Mouse (Mus musculus) right cerebral cortex, postnatal 10 days (tissue): ENCODE results near the gene Tbc1d17.
A peak's percentile ranks its signal among the peaks of the same experiment; 100 is the strongest.
"Not testable (repeated sequence)": the region's sequence is repeated elsewhere in the genome, so short reads cannot be mapped to it uniquely, and the experiment has no call there.

Experiments used
- DNase-seq, 2 experiments: peaks; one replicate each; pipeline ENCODE4 v3.0.0; 2021; ENCODE audit warnings: low spot score in 2 of 2

Tbc1d17 gene

DNA sequence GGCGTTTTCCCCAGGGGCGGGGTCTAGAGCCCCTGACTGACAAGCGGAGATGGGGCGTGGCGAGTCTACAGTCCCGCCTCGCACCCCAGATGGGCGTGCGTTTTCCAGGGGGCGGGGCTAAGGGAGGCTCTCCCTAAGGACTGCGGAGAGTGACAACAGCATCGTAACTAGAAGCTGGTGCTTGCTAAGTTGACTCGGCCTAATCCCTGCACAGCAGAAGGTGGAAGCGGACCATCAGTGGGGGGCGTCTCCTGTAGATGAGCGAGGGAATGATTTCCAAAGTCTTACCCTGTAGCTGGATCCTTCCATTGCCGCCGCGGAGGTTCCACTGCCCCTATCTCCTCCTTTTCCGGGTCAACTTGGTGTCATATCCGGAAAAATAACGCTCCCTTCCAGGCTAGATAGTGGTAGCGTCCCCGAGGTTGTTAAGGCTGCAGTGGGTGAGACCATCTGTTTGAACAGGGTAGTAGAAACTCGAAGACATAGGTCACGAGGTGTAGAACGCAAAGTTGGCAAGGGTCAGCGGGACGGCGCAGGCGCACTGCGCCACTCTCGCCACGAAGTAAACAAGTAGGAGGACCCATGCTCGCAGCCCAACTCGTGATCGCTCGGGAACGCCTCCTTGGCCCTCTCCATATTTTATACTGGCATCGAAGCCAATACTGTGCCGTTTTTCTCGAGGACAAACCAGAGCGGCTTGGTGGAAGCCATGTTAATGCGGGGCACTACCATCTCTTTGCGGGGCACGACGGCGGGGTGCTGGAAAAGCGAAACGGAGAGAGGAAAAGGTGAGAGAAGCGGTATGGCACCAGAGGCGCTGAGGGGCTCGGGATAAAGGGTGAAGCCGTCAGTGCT lies at the start of gene Tbc1d17, which contains the start of gene Akt1s1:
Tbc1d17 (minus strand) TSS at position 519 of the 855 bp plus-strand sequence.
Akt1s1 (plus strand) TSS at position 431 of the 855 bp plus-strand sequence.
- peak; percentile 100 for DNase-seq

DNA sequence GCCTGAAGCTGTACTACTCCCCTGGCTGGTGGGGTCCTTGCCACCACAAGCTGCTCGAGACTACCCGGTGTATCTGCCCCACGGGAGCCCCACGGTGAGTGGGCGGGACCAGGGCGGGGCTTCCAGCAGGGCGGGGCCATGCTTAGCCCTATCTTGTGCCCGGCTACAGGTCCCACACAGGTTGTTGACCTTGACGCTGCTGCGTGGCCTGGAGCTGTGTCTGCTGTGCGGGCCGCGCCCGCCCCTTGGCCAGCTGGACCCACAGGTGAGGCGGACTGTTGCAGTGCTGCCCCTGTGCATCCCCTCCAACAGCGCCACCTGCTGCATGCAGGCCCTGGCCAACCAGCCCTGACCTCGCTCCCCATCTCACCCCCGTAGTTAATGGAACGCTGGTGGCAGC lies 49.7 kb upstream of the Tbc1d17 start:
- peak; percentile 45 to 65 for DNase-seq

DNA sequence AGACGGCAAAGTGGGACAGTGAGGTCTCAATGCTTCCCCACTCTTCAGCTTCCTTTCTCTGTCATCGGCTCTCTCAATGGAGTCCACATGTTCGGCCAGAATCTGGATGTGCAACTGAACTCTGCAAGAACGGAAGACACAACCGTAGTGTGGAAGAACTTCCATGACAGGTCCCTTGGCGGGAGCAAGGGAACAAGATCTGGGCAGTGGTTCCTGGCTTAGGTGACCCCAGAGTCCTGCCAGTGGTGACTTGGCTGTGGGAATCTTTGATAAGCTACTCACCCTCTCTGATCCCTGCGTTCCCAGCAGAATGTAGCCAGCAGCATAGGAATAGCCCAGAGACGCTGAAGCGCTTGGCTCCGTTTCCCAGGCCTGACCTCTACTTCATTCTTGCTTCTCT lies 47.6 kb upstream of the Tbc1d17 start:
- peak in 1 of 2 experiments; percentile 39 for DNase-seq

DNA sequence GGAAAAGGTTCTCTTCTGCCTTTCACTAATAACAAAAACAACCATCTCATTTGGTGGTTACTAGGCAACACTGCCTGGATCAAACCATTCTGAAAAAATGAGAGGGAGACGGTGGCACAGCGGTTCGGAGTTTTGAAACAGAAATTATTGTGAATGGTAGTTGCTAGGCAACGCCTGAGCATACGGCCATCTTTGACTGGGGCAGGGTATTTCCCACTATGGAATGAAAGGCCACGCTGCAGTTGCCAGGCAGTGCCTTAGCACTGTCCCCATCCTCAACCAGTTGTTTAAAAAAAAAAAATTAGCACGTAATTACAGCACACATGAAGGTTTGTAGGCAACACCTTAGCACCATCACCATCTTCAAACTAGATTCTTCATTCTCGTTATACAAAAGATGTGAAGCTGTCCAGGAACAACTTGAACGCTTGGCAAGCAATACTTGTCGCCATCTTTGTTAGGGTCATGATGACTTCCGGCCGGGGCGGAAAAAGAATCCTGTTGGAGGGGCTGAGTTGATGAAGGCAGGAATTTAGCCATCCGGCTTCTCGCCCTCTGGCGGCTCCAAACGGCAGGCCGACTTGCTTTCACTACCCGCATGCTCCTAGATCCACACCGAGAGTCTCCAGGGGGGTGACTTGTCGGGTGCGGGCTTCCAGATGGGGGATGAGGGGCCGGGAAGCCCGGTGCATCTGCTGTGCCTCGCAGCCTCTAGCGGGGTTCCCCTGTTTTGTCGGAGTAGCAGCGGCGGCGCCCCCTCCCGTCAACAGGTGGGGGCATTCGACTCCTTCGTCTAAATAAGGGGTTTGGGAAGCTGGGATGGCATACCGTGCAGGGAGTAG lies 46.9 kb upstream of the Tbc1d17 start, which contains the start of gene Fuz:
Fuz (plus strand) TSS at position 487 of the 842 bp plus-strand sequence.
- peak; percentile 96 to 97 for DNase-seq

DNA sequence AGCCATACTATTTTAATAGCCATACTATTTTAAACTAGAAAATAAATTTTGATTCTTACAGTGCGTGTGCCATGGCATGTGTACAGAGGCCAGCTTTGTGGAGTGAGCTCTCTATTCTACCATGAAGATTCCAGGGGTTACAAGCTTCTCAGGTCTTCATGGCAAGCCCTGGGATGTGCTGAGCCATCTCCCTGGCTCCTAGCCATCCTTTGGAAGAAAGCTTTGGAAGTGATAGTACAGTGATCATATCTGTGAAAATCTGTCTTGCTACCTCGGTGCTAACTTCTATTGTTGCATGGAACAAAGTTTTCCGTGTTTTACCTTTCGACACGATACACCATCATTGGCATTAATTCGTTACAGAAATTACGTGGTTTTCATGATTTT lies 46.3 kb upstream of the Tbc1d17 start:
- no peak for DNase-seq

DNA sequence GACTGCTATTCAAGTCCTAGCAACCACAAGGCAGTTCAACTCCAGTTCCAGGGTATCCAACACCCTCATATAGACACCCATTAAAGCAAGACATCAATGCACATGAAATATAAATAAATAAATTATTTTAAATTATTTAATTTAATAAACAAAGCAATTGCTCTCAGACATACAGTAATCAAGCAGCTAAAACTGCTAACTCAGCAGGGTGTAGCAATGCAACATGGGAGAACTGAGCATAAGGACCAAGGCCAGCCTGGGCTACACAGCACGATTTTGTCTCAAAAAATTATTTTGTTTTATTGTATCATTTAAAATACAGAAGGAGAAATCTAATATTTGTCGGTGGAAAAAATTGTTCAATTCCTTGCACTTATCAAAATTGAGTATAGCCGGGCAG lies 45.3 kb upstream of the Tbc1d17 start:
- DNase-seq: no peak

DNA sequence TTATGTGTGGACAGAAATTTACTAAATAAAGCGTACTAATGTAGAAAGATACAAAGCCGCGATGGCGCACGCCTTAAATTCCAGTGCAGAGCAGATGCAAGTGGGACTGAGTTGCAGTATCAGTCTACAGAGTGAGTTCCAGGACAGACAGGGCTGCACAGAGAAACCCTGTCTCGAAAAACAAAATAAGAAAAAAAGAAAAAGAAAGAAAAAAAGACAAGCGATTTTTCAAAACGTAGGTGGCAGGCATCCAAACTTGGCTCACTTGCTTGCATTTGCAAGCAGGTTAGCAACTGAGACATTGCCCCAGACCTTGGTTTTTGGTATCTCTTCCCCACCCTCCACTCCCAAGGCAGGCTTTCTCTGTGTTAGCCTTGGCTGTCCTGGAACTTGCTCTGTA lies 44.3 kb upstream of the Tbc1d17 start:
- DNase-seq: peak in 1 of 2 experiments; percentile 61

DNA sequence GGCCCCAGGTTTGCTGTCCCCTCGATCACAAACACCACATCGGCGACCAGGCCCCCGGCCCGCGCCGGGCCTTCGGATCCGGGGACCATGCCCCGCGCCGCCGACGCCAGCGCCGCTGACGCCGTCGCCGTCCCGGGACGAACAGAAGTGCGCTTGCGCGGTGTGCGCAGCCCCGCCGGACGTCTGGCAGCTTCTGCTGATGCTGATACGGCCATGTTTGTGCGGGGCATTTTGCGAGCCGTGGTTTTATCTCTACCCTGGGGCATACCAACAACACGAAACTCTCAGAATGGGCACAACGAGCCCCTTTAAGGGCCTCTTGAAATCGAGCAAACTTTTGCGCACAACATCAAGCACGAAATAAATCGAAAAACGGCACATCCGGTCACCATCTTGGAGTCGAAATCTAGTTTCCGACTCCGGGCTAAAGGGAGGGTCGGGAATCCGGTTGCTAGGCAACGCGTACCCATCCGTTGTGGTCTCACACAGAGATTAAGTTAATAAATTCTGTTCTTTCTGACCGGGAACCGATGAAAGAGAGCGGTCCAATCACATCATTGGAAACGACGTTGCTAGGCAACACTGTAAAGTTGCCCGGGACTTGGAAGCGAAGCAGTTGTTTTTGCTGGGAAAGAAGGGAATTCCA lies 43.5 kb upstream of the Tbc1d17 start, which contains the start of gene Med25:
Med25 (minus strand) TSS at position 437 of the 646 bp plus-strand sequence.
- peak; percentile 97 to 99 for DNase-seq

DNA sequence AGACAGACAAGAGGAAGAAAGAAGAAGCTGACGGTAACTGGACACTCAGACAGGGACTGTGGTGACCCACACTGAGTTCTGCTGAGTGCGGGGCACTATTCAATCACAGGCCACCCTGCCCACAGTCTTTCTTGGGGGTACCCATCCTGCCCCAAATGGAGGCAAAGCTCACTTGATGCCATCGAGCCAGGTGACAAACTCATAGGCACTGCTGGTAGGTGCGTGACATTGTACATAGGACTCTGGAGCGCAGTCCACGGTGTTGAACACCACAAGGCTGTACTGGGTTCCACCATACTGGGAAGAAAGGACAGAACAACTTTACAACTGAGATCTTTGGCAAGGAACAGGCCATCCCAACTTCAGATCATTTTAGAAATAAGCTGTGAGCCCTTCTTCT lies 42.7 kb upstream of the Tbc1d17 start:
- no peak for DNase-seq

DNA sequence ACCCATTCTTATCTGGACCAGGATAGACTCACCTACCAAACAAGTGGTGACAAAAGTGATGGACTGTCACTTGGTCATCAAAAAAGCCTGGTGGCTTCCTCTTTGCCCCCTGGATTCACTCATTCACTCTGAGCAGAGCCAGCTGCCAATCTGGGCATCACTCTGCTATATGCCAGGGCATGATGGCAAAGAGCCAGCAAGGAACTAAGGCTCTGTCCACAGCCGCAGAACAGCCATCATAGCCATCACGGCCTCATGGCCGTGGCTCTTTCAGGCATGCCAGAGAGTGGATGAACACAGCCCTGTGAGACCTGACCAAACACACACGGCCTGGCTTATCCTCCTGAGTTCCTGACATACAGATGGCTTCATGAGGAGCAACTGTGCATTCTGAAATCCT lies 41.9 kb upstream of the Tbc1d17 start:
- peak in 1 of 2 experiments; percentile 53 for DNase-seq

DNA sequence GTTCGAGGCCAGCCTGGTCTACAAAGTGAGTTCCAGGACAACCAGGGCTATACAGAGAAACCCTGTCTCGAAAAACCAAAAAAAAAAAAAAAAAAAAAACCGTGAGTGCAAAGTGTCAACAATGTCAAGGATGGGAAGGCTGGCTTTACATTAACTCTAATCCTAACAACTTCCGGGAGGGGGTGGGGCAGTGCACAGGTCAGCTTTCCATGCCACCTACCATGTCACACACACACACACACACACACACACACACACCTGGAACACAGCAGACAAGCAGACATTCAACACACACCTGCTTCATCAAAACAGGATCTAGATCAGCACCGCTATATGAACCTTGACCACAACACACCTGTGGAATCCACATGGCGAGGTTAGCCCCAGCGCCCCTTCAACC lies 41.3 kb upstream of the Tbc1d17 start:
- no peak for DNase-seq

DNA sequence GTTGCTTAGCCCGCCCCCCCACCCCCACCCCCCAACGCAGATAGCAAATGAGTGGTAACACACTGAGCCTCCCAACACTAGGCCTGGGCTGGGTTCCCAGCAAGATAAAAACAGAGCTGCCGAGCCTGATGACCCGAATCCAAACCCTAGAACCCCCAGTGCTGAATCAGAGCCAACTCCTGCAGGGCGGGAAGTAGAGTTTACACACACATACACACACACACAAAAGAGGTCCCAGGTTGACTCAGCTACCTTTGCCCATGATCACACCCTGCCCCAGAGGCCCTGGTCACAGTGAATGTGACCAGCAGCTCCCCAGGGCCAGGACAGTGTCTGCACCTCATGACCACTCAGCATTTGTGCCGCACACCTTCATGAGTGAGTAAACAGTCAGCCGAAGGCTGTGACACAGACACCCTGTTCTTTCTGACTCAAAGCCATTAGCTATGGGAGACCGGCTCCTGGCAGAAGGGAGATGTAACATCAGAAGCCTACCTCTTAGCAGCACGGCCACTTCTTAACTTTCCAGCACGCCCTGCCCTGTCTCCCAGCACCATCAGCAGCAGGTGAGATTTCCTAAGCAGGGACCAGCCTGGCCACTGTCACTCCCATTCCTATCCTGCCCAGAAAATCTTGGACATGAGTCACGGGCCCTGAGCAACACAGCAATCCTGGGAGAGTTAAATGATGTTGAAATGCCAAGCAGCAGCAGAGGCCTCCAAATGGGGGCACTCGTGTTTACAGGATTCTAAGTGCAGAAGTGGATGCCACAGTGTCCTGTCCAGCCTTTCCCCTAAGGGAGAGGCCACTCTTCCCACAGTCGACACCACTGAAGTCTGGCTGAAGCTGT lies 39.6 kb upstream of the Tbc1d17 start:
- DNase-seq: no peak

DNA sequence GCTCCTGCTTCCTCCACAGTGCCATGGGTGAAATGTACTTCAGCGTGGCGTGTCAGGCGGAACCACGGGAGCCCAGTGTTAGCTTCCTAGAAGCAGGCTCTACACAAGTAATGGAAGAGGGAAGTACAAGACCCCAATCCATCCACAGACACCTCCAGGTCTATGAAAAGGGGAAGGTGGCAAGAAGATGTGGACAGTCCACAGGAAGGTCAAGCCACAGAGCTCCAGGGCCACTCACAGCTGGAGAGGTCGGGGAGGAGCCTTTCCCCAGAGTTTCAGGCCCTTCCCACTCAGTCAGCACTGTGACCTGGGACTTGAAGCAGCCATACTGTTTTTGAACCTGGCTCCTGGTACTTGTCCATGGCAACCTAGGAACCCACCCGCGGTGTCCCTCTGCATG lies 38.1 kb upstream of the Tbc1d17 start:
- no peak for DNase-seq

DNA sequence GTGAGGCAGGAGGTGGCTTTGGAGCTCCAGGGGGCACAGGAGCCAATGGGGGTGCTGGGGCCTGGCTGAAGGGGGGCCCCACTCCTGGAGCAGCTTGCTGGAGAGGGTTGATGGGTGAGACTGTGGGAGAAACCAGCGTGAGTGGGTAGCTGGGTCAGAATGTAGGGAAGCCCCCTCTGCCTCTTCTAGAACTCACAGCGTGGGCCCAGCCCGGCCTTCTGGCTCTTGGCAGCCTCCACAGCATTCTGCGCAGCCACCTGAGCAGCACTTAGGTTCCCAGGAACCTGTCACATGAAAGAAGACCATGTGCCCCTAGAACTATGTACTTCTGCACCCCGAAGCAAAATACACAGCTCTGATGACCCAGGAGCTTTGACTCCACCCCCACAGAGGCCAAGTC lies 35.8 kb upstream of the Tbc1d17 start:
- DNase-seq: no peak

DNA sequence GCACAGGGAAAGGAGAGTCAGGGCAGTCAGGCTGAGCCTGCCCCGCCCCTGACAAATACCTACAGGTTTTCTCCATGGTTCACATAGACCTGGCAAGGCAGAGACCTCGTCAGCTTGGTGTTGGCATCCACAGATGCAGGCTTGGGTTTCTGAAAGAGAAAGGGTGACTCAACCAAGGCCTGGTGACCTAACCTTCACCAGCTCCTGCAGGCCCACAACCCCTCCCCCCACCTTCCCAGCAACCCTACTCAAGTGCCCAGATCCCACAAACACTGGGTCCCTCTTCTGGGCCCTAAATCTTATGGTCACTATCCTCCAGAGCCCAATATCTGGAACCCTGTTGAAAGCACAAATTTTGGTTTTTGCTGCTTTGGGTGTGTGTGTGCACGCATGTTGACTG lies 34.2 kb upstream of the Tbc1d17 start:
- DNase-seq: no peak

DNA sequence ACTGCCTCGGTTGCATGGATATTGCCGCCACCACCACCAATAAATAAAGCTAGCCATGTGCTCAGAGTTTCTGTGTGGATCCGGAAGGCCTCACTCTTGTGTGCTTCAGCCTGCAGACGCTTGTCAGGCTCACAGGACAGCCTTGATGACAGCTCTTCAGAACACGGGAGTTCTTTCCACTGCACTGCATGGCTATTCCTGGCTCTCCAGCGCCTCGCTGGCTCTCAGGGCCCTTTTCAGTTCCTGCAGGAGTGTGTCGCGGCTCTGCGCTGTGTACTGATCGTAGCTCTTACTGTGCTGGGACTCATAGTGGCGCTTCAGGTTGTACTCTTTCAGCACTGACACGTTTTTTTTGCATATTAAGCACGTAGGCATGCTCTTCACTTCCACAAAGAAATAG lies 29.0 kb upstream of the Tbc1d17 start:
- DNase-seq: no peak

DNA sequence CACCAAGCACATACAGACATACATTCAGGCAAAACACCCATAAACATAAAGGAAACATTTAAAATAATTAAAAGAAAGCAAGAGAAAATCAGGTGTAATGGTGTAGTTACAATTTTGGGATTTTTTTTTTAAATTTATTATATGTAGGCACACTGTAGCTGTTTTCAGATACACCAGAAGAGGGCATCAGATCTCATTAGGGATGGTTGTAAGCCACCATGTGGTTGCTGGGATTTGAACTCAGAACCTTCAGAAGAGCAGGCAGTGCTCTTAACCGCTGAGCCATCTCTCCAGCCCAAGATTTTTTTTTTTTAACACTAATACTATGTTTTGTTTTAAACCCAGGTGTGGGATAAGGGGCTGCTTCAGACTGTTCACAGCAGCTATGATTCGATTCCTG lies 22.9 kb upstream of the Tbc1d17 start:
- DNase-seq: not testable (repeated sequence)

DNA sequence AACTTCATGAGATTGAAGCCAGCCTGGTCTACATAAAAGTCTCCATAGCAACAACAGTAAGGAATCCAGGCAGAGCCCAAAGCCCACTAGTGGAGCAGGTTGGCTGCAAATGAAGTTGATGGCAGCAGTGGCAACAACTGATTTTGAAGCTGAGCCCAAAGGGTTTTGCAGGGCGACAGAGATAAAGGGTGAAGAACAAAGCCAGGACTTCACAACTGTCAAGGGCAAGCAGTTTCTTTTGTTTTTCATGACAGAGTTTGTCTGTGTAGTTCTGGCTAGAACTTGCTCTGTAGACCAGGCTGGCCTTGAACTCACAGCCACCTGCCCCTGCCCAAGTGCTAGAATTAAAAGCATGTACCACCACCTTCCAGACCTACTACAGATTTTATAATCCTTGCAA lies 22.3 kb upstream of the Tbc1d17 start:
- DNase-seq: no peak

DNA sequence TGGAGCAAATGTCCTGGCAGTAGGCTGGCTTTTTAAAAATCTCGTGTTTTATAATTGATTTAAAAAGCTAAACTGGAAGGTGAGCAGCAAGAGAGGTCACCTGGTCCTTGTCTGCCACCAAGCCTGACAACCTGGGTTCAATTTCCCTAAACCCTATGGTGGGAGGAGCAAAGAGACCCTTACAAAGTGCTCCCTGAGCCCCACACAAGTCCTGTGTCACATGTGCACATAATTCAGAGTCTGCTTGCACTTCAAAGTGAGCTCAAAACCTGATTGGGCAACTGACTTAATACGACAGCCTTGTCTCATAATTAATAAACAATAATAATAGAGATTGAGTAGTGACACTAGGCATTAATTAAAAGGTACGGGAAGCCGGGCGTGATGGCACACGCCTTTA lies 21.7 kb upstream of the Tbc1d17 start:
- DNase-seq: no peak

DNA sequence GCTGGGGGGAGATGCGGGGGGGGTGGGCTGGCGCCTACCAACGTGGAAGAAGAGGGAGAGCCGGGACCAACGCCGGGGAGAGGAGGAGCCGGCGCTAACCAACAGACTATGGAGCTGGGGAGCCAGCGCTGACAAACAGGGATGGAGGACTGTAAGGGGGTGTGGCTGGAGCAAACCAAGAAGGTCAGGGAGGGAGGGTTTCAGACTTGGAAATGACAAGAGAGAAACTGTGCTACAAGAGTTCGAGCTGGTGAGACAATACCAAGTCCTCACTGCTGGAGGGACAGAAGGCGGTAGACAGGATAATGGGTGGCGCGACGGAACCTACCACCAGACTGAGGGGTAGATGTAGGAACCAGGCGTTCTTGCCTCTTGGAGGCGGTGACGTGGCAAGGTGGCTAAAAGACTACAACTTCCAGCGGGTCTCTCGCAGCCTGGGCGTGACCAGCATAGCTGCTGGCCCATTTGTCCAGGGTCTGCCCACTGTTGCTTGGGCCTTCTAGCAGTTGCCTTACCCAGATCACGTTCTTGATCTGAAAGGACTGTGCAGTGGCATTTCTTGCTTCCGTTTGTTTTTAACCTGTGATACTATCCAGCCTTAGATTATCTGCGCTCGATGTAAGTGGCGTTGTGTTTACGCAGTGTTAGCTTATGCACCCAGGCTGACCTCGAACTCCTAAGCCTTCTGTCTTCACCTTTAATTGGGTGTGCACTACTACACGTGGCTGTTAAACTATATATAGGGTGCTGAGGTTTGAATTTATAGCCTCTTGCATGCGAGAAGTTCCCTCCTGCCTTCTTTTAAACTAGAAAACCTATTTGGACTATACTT lies 21.0 kb upstream of the Tbc1d17 start, which contains the start of gene Ptov1:
Ptov1 (minus strand) TSS at position 92 of the 832 bp plus-strand sequence.
- peak; percentile 97 to 99 for DNase-seq
